Mouse (Mus musculus): ENCODE data around the gene Camk2n1.

DNA sequence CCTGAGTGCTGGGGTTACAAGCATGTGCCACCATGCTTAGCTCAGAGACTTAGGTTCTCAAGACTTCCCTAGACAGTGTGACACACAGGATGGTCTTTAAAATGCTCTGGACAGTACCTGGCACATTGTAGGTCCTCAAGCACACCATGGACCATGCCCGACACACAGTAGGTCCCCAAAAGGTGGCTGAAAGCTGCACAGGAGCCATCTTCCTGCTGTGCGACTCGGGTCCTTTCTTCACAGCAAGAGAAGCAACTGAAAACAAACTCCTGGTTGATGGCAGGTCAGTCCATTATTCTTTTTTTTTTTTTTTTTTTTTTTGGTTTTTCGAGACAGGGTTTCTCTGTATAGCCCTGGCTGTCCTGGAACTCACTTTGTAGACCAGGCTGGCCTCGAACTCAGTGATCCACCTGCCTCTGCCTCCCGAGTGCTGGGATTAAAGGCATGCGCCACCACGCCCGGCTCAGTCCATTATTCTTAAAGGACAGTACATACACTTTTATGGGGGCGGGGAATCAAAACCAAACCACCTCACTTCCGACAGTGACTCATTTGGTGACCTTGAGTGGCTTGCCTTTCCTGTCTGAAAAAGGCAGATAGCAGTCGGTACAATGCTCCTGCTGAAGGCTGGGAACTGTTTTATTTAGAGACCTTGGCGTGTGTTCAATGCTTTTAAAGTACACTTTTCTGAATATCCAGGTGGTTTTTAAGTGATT lies 46.5 kb upstream of the Camk2n1 start:
- TF ChIP-seq POLR2A (IDR thresholded peaks at IDR 0.05; ENCODE audit: low read depth, low read length) (no peak), CTCF (conservative IDR thresholded peaks at IDR 0.05; ENCODE audit: insufficient read depth, insufficient read length, low read depth, low read length) (no peak)
